Mouse (Mus musculus): ENCODE measurements around the gene Cryaa. TPM values are rescaled to one million over a fixed set of nuclear protein-coding genes. Genes with fewer than 3 reads are reported as not detected.

Cryaa gene
- polyA plus RNA-seq, 1 experiment from 2014 or later: not detected

- no peaks in the 10 kb centered on the region for H3K9me3 ChIP-seq (replicated peaks; ENCODE audit: control insufficient read depth, low read length)
- no peaks in the 10 kb centered on the region for H3K27me3 ChIP-seq (ENCODE audit: control insufficient read depth, insufficient read depth, low read depth, low read length)
- H3K4me2 ChIP-seq (ENCODE audit: low read depth, low read length): no peak overlapping the region
- no peaks in the 10 kb centered on the region for H3K36me3 ChIP-seq (ENCODE audit: control insufficient read depth, insufficient read depth)
- H3K9ac ChIP-seq (ENCODE audit: low read depth, low read length): no peak overlapping the region
- 59% methylated on average over 12 of the region's 12 CpGs for WGBS (ENCODE audit: insufficient replicate concordance)
- no peaks in the 10 kb centered on the region; the same call in 1 of the 2 replicates for H3K4me1 ChIP-seq (ENCODE audit: control insufficient read depth, low read depth, low read length)
- peak; percentile 37; the same call in 1 of the 2 replicates for ATAC-seq (ENCODE audit: low read depth)
- peak overlapping the region; percentile 18; the same call in 1 of the 2 replicates for H3K27ac ChIP-seq (ENCODE audit: low read length)
- H3K4me3 ChIP-seq (ENCODE audit: low read depth, low read length): no peak overlapping the region
Measured at GRCm38 (mm10) chr17:31672279-31672678, 5.3 kb upstream of the Cryaa start.

GRCm38 (mm10) chr17:31674426-31674825 lies 3.2 kb upstream of the Cryaa start:
- Histone ChIP-seq H3K4me3 (ENCODE audit: low read depth, low read length) (no peak overlapping the region), H3K27me3 (ENCODE audit: control insufficient read depth, insufficient read depth, low read depth, low read length) (no peaks in the 10 kb centered on the region), H3K4me1 (ENCODE audit: control insufficient read depth, low read depth, low read length) (no peaks in the 10 kb centered on the region; the same call in 1 of the 2 replicates), H3K9me3 (replicated peaks; ENCODE audit: control insufficient read depth, low read length) (no peaks in the 10 kb centered on the region), H3K4me2 (ENCODE audit: low read depth, low read length) (no peak overlapping the region), H3K27ac (ENCODE audit: low read length) (no peak overlapping the region), H3K36me3 (ENCODE audit: control insufficient read depth, insufficient read depth) (no peaks in the 10 kb centered on the region), H3K9ac (ENCODE audit: low read depth, low read length) (no peak overlapping the region)
- no peak for ATAC-seq (ENCODE audit: low read depth)
- 62% methylated on average over 1 of the region's 1 CpGs for WGBS (ENCODE audit: insufficient replicate concordance)

- H3K4me3 ChIP-seq (ENCODE audit: low read depth, low read length): no peak overlapping the region
- no peak overlapping the region for H3K4me2 ChIP-seq (ENCODE audit: low read depth, low read length)
- H3K36me3 ChIP-seq (ENCODE audit: control insufficient read depth, insufficient read depth): no peaks in the 10 kb centered on the region
- H3K4me1 ChIP-seq (ENCODE audit: control insufficient read depth, low read depth, low read length): no peaks in the 10 kb centered on the region
- no peaks in the 10 kb centered on the region for H3K27me3 ChIP-seq (ENCODE audit: control insufficient read depth, insufficient read depth, low read depth, low read length)
- no peak overlapping the region for H3K9ac ChIP-seq (ENCODE audit: low read depth, low read length)
- WGBS (ENCODE audit: insufficient replicate concordance): 18% methylated on average over 2 of the region's 2 CpGs
- ATAC-seq (ENCODE audit: low read depth): no peak
- no peaks in the 10 kb centered on the region for H3K9me3 ChIP-seq (replicated peaks; ENCODE audit: control insufficient read depth, low read length)
- H3K27ac ChIP-seq (ENCODE audit: low read length): no peak overlapping the region
Measured at GRCm38 (mm10) chr17:31680450-31680849, 2.8 kb downstream of the Cryaa start.

DNA sequence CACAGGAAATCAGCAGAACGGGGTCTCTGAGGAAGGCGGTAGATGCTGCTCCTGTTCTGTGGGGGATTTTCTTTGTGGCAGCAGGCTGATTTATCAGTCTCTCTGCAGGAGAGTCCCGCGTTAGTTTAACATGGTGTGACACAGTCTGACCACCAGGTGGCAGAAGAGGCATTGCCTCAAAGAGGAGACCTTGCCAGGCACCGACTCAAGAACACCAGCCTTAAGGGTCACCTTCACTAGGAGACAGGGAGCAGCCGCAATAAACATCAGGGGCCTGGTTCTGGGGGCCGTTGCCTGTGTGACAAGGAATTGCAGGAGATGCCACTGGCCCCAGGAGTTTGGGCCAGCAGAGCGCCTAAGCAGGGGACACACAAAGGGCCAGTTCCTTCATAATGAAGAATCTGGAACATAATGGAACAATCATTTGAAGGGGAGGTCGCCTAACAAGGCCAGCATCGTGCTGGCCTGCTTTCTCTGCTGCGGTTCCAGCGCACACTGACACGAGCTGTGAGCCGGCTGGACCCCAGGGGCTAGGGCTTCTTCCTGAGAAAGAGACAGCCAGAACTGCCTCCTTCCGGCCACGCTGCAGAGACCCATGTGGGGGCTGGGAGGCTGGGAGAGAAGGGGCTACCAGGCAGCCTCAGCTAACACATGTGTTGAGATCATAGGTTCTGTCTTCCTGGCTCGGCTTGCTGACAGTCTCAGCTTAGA lies 8.1 kb downstream of the Cryaa start:
- no peak overlapping the region for H3K9ac ChIP-seq (ENCODE audit: low read depth, low read length)
- no peak overlapping the region for H3K27ac ChIP-seq (ENCODE audit: low read length)

DNA sequence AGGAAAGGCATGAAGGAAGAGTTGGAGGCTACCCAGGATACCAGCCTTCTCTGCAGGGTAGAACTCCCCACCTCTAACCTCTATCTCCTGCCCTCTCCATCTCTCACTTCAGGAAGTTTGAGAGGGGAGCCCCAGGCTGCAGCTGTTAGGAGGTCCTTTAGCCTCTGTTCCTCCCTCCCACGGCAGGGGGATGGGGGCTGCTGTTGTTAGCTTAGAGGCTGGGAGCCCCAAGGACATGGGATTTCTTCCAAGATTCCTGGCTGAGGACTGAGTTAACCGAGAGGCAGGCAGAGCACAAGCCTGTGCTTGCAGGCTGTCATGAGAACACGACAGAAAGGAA lies 8.6 kb downstream of the Cryaa start:
- H3K4me2 ChIP-seq (ENCODE audit: low read depth, low read length): no peak overlapping the region
- 43% methylated on average over 3 of the region's 3 CpGs for WGBS (ENCODE audit: insufficient replicate concordance)
- no peaks in the 10 kb centered on the region for H3K27me3 ChIP-seq (ENCODE audit: control insufficient read depth, insufficient read depth, low read depth, low read length)
- H3K27ac ChIP-seq (ENCODE audit: low read length): no peak overlapping the region
- H3K9me3 ChIP-seq (replicated peaks; ENCODE audit: control insufficient read depth, low read length): no peaks in the 10 kb centered on the region
- H3K9ac ChIP-seq (ENCODE audit: low read depth, low read length): no peak overlapping the region
- no peak overlapping the region for H3K4me3 ChIP-seq (ENCODE audit: low read depth, low read length)
- H3K4me1 ChIP-seq (ENCODE audit: control insufficient read depth, low read depth, low read length): peaks cover 2% of the 10 kb centered on the region; the same call in 1 of the 2 replicates
- H3K36me3 ChIP-seq (ENCODE audit: control insufficient read depth, insufficient read depth): no peaks in the 10 kb centered on the region
- ATAC-seq (ENCODE audit: low read depth): no peak

More for the DNA sequence above, 8.1 kb downstream of the Cryaa start:
- Histone ChIP-seq H3K27me3 (ENCODE audit: control insufficient read depth, insufficient read depth, low read depth, low read length) (no peaks in the 10 kb centered on the region), H3K4me2 (ENCODE audit: low read depth, low read length) (no peak overlapping the region), H3K4me1 (ENCODE audit: control insufficient read depth, low read depth, low read length) (peaks cover 2% of the 10 kb centered on the region; the same call in 1 of the 2 replicates), H3K4me3 (ENCODE audit: low read depth, low read length) (no peak overlapping the region), H3K36me3 (ENCODE audit: control insufficient read depth, insufficient read depth) (no peaks in the 10 kb centered on the region), H3K9me3 (replicated peaks; ENCODE audit: control insufficient read depth, low read length) (no peaks in the 10 kb centered on the region)
- 21% methylated on average over 17 of the region's 17 CpGs for WGBS (ENCODE audit: insufficient replicate concordance)
- ATAC-seq (ENCODE audit: low read depth): no peak

DNA sequence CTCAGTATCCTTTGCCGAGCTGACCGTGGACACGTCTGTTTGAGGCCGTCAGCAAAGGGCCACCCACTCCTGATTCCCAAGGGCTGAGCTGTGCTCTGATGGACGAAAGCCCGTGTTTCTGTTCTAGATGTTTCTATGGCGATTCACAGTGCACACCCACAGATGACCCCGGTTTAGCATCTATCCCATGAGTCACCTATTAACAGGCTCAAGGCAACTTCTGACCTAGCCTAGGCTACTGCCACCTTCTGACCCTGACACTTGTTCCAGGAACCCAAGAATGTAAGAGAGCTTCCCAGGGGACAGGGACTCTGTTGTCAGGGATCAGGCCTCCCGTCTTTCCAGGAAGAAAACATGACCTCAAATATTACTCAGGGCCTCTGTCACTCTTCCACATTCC lies 10.5 kb downstream of the Cryaa start:
- no peak for ATAC-seq (ENCODE audit: low read depth)
- Histone ChIP-seq H3K27me3 (ENCODE audit: control insufficient read depth, insufficient read depth, low read depth, low read length) (no peaks in the 10 kb centered on the region), H3K36me3 (ENCODE audit: control insufficient read depth, insufficient read depth) (no peaks in the 10 kb centered on the region), H3K4me2 (ENCODE audit: low read depth, low read length) (no peak overlapping the region), H3K9ac (ENCODE audit: low read depth, low read length) (no peak overlapping the region), H3K27ac (ENCODE audit: low read length) (no peak overlapping the region), H3K4me3 (ENCODE audit: low read depth, low read length) (no peak overlapping the region), H3K9me3 (replicated peaks; ENCODE audit: control insufficient read depth, low read length) (no peaks in the 10 kb centered on the region), H3K4me1 (ENCODE audit: control insufficient read depth, low read depth, low read length) (peaks cover 2% of the 10 kb centered on the region; the same call in 1 of the 2 replicates)
- WGBS (ENCODE audit: insufficient replicate concordance): 65% methylated on average over 9 of the region's 9 CpGs

DNA sequence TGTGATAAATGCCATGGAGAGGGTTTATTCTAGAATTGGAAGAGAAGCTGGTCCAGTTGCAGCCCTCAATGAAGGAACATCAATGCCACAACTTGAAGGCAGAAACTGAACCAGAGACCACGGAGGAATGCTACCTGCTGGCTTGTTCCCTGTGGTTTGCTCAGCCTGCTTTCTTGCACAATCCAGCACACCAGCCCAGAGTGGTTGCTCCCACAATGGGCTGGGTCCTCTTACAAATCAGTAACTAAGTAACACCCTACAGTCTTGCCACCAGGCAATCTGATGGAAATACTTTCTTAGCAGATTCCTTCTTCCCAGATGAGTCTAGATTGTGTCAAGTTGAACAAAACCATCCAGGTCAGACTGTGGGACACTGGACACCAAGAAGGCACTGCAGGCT lies 12.0 kb downstream of the Cryaa start:
- Histone ChIP-seq H3K4me1 (ENCODE audit: control insufficient read depth, low read depth, low read length) (peaks cover 6% of the 10 kb centered on the region), H3K9ac (ENCODE audit: low read depth, low read length) (no peak overlapping the region), H3K4me3 (ENCODE audit: low read depth, low read length) (no peak overlapping the region), H3K9me3 (replicated peaks; ENCODE audit: control insufficient read depth, low read length) (no peaks in the 10 kb centered on the region), H3K27ac (ENCODE audit: low read length) (no peak overlapping the region), H3K27me3 (ENCODE audit: control insufficient read depth, insufficient read depth, low read depth, low read length) (no peaks in the 10 kb centered on the region), H3K4me2 (ENCODE audit: low read depth, low read length) (no peak overlapping the region), H3K36me3 (ENCODE audit: control insufficient read depth, insufficient read depth) (no peaks in the 10 kb centered on the region)
- peak; percentile 63 for ATAC-seq (ENCODE audit: low read depth)
- WGBS (ENCODE audit: insufficient replicate concordance): 17% methylated on average over 1 of the region's 1 CpGs

- no peak overlapping the region for H3K9ac ChIP-seq (ENCODE audit: low read depth, low read length)
Measured at GRCm38 (mm10) chr17:31692918-31693317, 15.3 kb downstream of the Cryaa start.

GRCm38 (mm10) chr17:31693330-31694022 lies 15.9 kb downstream of the Cryaa start:
- Histone ChIP-seq H3K27ac (ENCODE audit: low read length) (no peak overlapping the region), H3K9me3 (replicated peaks; ENCODE audit: control insufficient read depth, low read length) (no peaks in the 10 kb centered on the region), H3K27me3 (ENCODE audit: control insufficient read depth, insufficient read depth, low read depth, low read length) (no peaks in the 10 kb centered on the region), H3K4me3 (ENCODE audit: low read depth, low read length) (no peak overlapping the region), H3K4me2 (ENCODE audit: low read depth, low read length) (peak overlapping the region; percentile 22; the same call in 1 of the 2 replicates), H3K9ac (ENCODE audit: low read depth, low read length) (no peak overlapping the region), H3K4me1 (ENCODE audit: control insufficient read depth, low read depth, low read length) (peaks cover 6% of the 10 kb centered on the region), H3K36me3 (ENCODE audit: control insufficient read depth, insufficient read depth) (no peaks in the 10 kb centered on the region)
- ATAC-seq (ENCODE audit: low read depth): 0 out of 2 replicates have a peak, but pooled peaks have one; percentile 21
- WGBS (ENCODE audit: insufficient replicate concordance): 5% methylated on average over 20 of the region's 20 CpGs

More at GRCm38 (mm10) chr17:31692918-31693317, 15.3 kb downstream of the Cryaa start:
- no peak overlapping the region for H3K4me2 ChIP-seq (ENCODE audit: low read depth, low read length)
- no peak overlapping the region for H3K4me3 ChIP-seq (ENCODE audit: low read depth, low read length)
- H3K27me3 ChIP-seq (ENCODE audit: control insufficient read depth, insufficient read depth, low read depth, low read length): no peaks in the 10 kb centered on the region
- H3K4me1 ChIP-seq (ENCODE audit: control insufficient read depth, low read depth, low read length): peaks cover 6% of the 10 kb centered on the region
- ATAC-seq (ENCODE audit: low read depth): no peak
- no peak overlapping the region for H3K27ac ChIP-seq (ENCODE audit: low read length)
- H3K36me3 ChIP-seq (ENCODE audit: control insufficient read depth, insufficient read depth): no peaks in the 10 kb centered on the region
- WGBS (ENCODE audit: insufficient replicate concordance): 31% methylated on average over 5 of the region's 5 CpGs
- H3K9me3 ChIP-seq (replicated peaks; ENCODE audit: control insufficient read depth, low read length): no peaks in the 10 kb centered on the region
